Mouse (Mus musculus): Measurements from ENCODE around the gene Txndc16.
A peak's percentile ranks its signal among the peaks of the same experiment; 100 is the strongest.

Txndc16 gene

DNA sequence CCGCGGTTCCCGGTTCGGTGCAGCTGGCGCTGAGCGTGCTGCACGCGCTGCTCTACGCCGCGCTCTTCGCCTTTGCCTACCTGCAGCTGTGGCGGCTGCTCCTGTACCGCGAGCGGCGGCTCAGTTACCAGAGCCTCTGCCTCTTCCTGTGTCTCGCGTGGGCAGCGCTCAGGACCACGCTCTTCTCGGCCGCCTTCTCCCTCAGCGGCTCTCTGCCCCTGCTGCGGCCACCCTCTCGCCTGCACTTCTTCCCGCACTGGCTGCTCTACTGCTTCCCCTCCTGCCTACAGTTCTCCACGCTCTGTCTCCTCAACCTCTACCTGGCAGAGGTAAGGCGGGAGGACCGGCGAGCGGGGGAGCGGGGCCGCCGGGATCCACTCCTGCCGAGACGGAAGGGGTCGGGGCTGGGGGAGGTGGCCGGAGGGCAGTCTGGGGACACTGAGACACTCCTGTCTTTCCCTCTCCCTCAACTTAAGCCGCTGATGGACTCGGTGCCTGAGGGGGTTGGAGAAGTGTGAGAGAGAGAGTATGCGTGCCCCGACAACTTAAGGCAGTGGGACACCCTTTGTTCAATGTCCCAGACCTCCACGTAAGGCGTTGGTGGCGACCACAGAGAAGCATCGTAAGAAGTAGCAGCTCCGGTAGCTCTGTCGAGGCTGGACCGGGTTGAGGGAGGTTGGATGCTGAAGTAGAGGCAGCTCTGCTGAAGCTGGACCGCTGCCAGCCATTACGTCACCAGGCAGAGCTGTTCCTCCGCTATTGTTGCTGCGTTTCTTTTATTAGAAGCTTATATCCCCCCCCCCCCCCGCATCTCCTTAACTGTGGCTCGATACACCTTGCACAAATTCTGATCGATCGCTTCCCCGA lies at the start of gene Txndc16:
Gene Txndc16, minus strand, starts transcription at position 239 of the 867 bp plus-strand sequence.
- peak; percentile 70 for DNase-seq (ENCODE audit: low spot score)

DNA sequence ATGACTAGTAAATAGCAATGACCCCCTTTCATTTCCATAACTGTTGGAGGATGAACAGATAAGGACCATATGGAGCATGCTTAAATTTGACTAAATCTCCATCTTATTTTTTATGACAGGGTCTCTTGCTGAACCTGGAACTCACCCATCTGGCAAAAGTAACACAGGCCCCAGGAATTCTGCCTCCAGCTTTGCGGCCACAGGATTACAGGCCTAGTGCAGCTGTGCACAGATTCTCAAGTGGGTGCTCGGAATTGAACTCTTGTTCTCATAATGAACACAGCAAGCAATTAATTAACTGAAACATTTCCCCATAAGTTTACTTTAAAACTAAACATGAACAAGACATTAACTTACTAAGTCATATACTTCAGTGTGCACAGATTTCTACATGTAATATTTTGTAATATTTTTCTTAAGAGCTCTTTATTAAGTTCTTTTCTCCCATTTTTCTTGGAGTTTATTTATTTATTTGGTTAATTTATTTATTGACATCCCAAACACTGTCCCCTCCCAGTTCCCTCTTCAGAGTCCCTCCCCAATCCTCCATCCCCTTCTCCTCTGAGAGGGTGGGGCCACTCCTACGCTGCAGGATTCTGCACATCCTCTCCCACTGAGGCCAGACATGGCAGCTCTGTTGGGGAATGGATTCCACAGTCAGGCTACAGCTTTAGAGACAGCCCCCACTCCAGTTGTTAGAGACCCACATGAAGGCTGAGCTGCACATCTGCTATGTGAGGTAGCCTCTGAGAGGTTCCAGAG lies 43.9 kb upstream of the Txndc16 start:
- DNase-seq (ENCODE audit: low spot score), result no peak

DNA sequence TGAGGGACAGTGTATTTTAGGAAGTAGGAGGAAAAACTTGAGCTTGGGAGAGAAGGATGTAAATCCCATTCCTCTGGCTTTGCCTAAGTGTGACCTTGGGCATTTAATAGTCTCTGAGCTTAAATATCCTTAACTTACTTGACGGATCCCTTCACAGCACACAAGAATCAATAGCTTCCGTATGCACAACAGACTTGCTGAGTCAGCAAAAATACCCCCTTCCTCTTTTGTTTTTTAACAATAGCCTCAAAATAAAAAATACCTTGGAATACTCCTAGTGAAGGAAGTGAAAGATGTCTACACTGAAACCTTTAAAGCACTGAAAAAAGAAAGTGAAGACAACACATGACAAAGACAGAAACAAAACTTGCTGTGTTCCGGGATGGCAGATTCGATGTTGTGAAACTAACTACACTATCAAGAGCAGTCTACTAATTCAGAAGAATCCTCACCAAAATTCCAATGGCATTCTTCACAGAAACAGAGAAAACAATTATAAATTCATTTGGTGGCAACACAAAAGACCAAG lies 31.5 kb upstream of the Txndc16 start:
- no peak for DNase-seq (ENCODE audit: low spot score)

DNA sequence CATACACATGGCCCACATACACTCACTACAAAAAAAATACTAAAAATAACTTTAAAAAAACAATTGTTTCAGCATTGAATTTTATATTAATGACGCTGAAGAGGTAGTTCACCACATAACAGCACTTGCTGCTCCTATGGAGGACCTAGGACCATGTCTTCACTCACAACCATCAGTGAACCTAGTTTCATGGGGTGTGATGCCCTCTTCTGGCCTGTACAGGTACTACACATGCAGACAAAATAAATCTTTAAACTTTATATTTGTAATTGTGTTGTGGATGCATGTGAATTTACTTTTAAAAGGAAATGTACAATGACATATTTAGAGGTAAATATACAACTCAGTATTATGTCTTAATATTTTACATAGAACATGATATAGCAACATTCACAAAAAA lies 21.5 kb upstream of the Txndc16 start:
- no peak for DNase-seq (ENCODE audit: low spot score)

DNA sequence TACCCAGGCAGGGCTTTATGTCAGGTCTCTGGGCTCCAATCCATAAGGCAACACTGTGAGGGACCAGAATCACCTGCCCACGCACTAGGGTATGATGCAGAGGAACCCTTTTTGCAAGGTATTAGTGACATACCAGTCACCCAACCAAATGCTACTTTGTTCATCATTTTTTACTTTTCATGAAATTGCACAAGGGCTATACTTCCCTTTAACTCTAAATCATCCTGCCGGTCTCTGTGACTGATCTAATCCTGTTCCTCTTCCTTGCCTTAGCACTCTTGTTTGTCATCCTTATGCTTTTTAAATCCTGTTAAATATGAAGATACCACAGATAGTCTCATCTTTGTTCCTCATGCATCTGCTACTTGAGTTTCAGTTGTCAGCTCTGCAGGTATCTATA lies 18.9 kb upstream of the Txndc16 start:
- no peak for DNase-seq (ENCODE audit: low spot score)

DNA sequence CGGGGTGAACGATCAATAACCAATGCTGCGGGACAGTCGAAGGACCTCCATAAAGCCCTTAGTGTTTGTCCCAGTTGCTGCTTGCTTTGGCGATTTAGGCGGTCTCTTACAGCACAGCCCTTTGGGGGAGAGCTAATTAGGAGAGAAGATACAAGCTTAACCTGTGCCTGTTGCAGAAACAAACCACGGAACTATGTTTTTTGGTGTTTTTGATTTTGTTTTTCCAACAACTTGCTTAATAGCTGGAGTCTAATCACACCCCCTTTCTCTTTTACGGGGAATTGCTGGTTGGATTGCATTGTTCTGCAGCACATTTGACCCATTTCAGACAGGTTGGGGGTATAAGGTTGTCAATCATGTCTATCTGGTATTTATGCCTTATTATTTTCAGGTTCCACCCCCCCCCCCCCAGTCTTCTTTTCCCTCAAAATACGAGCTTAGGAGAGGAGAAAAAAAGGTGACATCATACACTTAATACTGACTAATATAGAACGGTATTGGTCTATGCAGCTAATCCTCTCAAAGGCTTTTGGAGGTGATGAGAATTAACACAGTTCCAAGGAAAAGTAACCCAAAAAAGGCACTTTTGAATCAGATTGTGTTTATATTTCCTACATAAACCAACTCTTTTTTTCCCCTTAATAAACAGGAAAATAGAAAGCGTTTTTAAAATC lies 966 bp upstream of the Txndc16 start:
- DNase-seq (ENCODE audit: low spot score), result peak; percentile 5

DNA sequence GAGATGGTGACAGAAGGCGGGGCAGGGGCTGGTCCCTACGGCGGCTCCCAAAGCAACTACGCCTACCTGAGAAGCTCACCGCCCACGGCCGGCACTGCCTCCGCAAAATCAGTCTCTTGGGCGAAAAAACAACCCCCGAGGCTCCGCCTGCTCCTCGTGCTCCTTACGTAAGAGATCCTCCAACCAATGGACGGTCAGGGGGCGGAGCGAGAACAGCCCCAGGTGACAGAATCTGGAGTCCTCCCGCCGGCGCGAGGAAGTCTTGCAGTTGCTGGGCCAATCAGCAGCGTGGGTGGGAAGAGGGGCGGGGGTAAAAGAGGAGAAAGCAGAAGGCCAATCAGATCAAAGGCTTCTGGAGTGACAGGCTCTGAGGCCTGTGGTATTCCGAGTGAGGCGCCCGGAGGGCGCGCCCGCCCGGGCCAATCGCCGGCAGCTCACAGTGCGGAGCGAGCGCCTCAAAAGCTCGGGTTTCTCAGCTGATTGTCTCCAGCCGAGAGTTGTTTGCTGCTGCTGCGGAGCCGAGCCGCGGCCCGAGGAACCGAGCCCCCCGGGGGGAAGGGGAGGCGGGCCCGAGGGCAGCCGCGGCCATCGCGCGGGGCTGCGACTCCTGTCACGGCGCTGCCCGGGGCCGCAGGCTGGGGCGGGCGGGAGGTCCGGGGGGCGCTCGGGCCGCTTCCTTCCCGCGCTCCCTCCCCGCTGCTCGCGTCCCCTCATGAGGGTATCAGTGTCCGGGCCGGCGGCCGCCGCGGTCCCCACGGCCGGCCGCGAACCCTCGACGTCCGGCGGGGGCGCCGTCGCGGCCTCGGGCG lies 643 bp downstream of the Txndc16 start, which contains the start of gene Gpr137c:
Gene Gpr137c, plus strand, starts transcription at position 437 of the 809 bp plus-strand sequence.
- DNase-seq (ENCODE audit: low spot score), result peak; percentile 90

DNA sequence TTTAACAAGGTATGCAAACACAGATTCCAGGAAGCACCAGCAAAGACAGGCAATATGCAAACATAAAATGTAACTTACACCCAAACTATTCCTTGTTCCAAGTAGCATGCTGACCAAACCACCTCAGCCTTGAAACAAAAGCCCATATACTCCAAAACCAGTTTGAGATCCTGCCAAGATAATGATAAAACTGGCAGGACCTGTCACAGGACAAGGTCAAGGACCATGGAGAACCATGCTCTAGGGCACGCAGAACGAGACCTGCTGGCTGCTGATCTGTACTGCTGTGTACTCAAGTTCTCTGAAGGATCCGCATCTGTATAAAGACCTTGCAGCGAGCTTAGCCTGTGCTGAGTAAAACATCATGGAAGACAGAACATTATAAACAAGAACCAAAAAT lies 2.4 kb downstream of the Txndc16 start:
- no peak for DNase-seq (ENCODE audit: low spot score)

DNA sequence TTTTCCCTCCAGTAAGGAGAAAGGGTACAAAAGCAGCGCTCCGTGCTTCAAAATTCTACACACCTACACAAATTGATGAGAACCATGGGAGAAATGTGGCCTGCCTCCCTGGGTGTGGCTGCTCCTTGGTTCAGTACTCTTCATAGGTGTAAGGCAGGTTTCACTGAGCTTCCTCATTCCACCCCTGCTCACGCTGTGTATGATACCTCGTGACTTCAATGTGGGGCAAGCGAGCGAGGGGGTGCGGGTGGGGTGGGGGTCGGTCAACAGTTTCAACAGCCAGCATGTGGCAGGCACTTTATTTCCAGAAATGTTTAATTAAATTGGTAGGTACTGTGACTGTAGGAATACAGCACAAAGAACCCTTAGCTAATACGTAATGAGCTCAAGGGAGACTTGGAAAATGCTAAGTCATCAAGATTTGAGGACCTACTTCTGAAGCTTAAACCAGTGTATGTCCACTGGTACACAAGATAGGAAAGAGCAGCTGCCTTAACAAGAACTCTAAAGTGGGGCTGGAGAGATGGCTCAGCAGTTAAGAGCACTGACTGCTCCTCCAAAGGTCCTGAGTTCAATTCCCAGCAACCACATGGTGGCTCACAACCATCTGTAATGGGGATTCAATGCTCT lies 3.3 kb downstream of the Txndc16 start:
- no peak for DNase-seq (ENCODE audit: low spot score)

DNA sequence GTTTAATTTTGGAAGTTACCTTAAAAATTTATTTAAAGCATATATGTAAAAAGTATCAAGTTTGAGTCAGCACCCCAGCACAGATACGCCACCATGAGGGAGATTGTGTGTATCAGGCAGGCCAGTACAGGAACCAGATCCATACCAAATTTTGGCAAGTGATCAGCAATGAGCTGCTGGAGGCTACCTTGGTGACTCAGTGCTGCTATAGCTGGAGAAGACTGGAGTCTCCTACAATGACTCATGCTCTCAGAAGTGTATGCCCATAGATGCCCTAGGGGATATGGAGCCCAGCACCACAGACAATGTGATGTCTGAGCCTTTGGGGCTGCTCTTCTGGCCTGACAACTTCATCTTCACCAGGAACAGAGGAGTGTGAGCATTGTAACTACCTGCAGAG lies 8.7 kb downstream of the Txndc16 start:
- no peak for DNase-seq (ENCODE audit: low spot score)

DNA sequence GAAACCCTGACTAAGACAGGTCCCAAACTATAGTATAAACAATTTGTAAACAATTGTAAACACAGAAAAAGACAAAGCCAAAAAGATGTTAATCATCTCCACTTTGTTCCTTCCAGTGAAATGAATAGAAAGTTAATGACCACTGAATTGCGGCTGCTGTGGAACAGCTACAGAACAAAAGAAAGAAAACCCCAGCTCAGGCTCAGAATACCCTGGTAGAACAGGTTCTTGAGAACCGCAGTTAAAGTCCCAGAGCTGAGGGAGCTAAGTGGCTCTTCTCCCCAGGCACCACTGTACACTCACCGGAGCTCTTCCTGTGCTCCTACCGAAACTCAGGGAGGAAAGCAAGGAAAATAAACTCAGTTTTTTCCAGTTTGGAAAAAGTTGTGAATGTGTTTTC lies 9.4 kb downstream of the Txndc16 start:
- DNase-seq (ENCODE audit: low spot score), result no peak

DNA sequence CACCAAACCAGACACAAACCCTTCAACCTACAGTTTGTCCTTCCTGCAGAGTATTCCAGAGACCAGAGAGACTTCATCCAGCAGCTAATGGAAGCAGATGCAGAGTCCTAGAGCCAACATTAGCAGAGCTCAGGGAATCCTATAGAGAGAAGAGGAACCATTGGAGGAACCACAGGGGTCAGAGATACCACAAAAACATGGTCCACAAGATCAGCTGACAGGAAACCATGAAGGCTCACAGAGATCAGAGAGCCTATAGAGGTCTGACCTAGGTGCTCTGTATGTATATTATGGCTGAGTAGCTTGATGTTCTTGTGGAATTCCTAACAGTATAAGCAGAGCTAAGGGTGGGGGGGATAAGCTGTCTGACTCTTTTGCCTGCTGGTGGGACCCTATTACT lies 19.5 kb downstream of the Txndc16 start:
- no peak for DNase-seq (ENCODE audit: low spot score)

DNA sequence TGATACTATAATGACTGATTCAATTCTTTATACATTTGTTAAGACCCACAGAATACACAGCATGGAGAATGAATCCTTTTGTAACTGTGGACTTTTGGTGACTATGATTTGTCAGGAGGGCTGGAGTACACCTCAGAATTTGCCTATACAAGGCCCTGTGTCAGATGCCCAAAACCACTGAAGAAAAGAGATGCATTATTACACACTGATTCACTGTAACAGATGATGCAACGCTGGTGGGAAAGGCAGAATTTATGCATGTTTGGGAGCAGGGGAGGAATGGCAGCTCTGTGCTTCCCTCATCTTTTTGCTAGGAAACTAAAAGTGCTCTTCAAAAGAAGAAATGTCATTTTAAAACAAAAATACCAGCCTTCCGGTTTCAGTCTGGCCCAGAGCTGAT lies 29.1 kb downstream of the Txndc16 start:
- no peak for DNase-seq (ENCODE audit: low spot score)

DNA sequence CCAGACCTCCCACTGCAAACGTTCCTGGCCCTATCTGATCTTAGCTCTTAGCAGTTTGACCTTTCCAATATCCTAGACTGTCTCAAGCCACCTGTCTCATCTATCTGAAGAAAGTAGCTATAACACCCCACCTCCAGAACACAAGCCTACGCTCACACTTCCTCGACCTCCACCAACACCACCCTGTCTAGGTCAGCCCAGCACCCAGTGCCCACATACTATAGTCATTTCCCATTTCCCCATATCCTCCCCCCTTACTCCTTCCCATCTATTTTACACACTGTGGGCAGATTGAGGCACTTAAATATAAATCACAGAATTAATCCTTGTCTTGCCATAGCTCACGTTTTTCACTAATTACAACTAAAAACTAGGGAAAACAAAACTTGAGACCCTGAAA lies 38.5 kb downstream of the Txndc16 start:
- no peak for DNase-seq (ENCODE audit: low spot score)

DNA sequence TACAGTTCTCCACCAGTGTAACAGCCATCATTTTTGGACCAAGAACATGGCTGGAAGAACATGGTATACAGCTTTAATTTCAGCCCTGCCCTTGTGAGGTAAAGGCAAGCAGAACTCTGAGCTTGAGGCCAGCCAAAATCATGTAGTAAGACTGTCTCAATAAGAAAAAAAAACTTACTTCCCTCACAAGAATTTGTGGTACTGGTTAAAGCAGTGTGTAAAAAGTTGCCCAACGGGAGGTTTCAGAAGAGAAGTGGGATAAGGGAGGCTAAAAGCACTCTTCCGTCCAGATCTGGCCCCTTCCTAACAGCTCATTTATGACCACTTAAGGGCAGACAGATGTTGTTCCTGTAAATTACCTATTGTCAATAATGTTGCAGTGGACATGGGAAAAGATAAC lies 40.5 kb downstream of the Txndc16 start:
- DNase-seq (ENCODE audit: low spot score), result no peak

DNA sequence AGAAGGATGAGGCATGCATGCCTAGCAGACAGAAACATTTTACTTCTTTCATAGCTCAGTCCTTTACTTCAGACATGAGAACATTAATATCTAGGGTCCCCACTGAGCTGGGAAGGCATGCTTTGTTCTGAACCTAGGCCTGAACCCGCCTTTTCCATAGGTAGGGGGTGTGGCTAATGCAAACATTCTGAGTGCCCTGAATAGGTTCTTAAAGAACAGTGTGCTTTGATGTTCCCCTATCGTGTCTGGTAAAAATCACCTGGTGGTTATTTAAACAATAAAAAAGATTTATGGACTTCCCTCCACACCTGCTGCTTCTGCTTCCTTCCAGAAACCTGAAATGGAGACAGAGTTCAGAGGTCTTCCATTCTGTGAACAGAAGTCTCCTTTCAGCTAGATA lies 40.9 kb downstream of the Txndc16 start:
- no peak for DNase-seq (ENCODE audit: low spot score)

DNA sequence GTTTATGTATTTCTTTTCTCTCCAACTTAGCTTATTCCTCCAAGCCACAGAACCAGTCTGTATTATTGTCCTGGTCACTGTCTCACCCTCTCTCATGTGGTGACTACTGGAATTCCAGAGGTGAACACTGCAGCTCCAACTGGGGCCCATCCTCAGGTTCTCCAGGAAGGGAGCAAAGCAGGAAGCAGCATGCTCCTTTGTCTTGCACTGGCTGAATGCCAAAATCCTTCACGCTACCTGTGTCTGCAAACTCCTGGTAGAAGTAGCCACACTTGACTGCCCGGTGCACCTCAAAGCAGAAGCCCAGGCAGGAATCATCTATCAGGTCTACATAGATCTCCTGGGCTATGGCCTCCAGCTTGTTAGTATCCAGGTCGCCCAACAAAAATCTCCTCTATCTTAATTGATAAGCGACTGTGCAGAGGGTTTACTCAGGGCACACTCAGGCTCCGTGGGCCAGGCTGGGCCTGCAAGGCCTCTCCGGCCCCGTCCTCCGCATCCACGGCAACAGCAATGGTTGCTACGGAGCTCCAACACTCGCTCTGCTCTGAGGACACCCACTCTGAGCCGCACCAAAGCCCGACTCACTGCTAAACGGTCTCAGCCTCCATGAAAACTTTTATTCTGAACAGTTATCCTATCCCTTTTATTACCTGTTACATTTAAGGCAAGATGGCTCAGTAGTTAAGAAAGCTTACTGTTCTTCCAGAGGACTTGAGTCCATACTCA lies 45.0 kb downstream of the Txndc16 start:
- no peak for DNase-seq (ENCODE audit: low spot score)

DNA sequence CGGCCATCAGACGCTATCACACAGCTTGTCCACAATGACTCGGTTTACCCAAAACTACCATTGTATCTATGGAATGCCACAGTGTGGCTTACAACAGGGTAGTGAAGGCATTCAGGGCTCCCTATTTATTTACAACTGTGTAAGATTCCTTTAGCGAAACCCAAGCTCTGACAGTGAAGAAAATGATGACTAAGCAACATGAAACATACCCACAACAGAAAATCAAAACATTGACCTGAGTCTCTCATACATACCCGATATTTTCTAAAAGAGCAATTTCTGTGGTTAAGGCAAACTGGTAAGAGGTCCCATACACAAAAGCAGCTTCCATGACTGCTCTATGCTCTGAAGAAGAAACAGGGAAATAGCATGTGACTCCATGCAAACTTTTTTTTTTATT lies 47.9 kb downstream of the Txndc16 start:
- DNase-seq (ENCODE audit: low spot score), result no peak

DNA sequence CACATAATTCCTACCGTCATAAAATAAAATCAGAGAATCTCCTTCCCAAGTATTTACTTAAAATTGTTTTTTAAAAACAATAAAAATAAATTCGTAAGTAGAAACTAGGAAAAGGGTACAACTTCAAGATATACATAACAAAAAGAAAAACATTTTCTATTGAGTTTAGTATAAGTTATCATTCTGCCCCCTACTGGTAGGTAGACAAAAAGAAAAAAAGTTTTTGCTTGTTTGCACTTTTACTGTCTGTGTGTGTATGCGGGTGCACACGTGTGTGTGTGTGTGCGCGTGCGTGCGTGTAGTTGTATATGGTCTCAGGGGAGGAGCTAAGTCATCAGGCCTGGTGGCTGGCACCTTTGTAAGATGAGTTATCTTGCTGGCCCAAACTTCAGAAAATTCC lies 52.8 kb downstream of the Txndc16 start:
- no peak for DNase-seq (ENCODE audit: low spot score)

DNA sequence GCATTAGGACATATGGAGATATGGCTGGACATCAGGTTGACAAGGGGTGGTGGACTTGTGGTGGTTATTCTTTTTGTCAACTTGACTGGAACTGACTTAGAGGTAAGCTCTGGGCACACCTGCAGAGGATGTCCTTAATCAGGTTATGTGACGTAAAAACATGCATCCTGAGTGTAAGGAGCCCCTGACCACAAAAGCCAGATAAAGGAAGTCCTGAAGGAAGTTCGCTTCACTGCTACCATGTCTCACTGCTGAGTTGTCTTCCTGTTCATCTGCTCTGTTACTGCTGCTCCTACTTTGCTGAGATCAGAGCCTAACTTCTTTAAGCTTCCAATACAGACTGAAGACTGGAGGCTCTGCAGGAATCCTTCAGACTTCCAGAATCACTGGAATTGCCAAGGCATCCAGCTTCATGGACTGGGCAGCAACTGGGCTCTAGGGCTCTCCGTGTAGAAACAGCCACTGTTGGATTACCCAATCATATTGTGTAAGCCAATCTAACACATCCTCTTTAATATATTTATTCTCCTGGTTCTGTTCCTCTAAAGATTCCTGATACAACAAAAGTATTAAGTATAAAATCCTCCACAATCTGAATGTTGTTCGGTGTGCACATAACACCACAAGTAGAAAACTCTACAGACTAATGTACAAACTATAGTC lies 64.5 kb downstream of the Txndc16 start:
- no peak for DNase-seq (ENCODE audit: low spot score)
